Mouse (Mus musculus) midbrain, embryonic 15.5 days (tissue): Measurements from ENCODE around the gene Il4ra. TPM values are rescaled to one million over a fixed set of nuclear protein-coding genes. Genes with fewer than 3 reads are reported as not detected.

Experiments
- ATAC-seq: fragments of 200-750 bp; cut with Nextera tagmentation; replicated peaks from 2 replicates; pipeline ENCODE4 v1.8.0; 2017; ENCODE audit warnings: moderate TSS enrichment
- H3K27ac ChIP-seq: fragments of 300-500 bp; sonication (generic); 2 replicates; pipeline ENCODE4 v1.5.1; 2015; ENCODE audit warnings: mild to moderate bottlenecking, inconsistent platforms
- H3K27me3 ChIP-seq: fragments of 300-500 bp; sonication (generic); replicated peaks from 2 replicates; pipeline ENCODE4 v1.6.1; 2015; ENCODE audit warnings: inconsistent platforms
- H3K36me3 ChIP-seq: fragments of 300-500 bp; sonication (generic); replicated peaks from 2 replicates; pipeline ENCODE4 v1.6.1; 2015; ENCODE audit warnings: inconsistent platforms
- H3K4me1 ChIP-seq: fragments of 300-500 bp; sonication (generic); 2 replicates; pipeline ENCODE4 v1.6.1; 2015; ENCODE audit warnings: inconsistent platforms
- H3K4me2 ChIP-seq: fragments of 300-500 bp; sonication (generic); 2 replicates; pipeline ENCODE4 v1.6.1; 2015; ENCODE audit warnings: inconsistent platforms, mild to moderate bottlenecking, moderate library complexity
- H3K4me3 ChIP-seq: fragments of 300-500 bp; sonication (generic); 2 replicates; pipeline ENCODE4 v1.5.1; 2015; ENCODE audit warnings: mild to moderate bottlenecking, inconsistent platforms
- H3K9ac ChIP-seq: fragments of 300-500 bp; sonication (generic); 2 replicates; pipeline ENCODE4 v1.6.1; 2015; ENCODE audit warnings: mild to moderate bottlenecking, inconsistent platforms
- H3K9me3 ChIP-seq: fragments of 300-500 bp; sonication (generic); 2 replicates; pipeline ENCODE4 v1.6.1; 2016; ENCODE audit warnings: inconsistent platforms
- WGBS: fragments of 180-500 bp; shearing (Covaris S2); methylation state at CpG from one replicate; pipeline ENCODE4 v1.1.7; 2015; ENCODE audit warnings: mixed read lengths; 5-methylcytosine and 5-hydroxymethylcytosine counted together
- polyA plus RNA-seq: library from polyadenylated mRNA; unstranded; fragments of >200 nt; fragmentation: Nextera tagmentation; extraction: Ambion mirVana; gene quantifications from 2 replicates; pipeline ENCODE4 v1.2.1, GENCODE M21; 2015

The Il4ra gene
- polyA plus RNA-seq, 1 experiment from 2014 or later, result 5.4 TPM

DNA sequence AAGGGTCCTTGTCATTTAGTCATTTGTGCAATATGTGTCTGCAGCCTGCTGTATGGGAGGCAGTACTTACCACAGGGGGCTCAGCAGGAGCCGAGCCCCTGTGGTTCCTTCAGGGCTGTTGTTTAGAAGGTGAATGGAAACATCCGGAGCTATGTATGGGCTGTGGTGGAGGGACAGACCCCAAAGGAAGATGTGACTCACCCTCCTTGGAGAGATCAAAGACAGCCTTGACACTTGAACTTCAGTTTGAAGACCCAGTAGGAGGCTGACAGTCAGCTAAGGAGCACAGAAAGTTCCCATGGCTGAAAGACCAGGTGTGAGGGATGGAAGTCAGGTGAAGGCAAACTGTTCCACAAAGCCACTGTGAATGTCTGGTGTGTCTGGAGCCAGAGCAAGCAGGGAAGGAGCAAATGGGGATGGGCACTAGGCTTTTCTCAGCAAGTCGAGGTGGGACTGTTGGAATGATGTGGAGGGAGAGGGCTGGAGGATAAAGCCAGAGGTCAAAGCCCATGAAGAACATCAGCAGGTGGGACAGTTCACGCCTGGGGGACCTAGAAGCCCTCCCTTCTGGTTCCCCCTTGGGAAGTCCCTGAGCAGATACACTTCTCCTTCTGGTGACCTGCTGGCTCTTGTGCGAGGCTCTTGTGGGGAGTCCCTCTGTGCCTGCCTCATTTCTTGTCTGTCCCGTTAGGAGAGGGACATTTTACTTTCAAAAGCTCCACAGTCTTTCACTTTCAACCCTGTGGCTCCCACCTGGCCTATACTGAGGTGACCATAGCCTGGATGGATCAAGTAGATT lies 55.7 kb downstream of the Il4ra start:
- 65% methylated on average over 6 of the region's 6 CpGs for WGBS
- no peak overlapping the region for H3K27ac ChIP-seq
- no peaks in the 10 kb centered on the region for H3K27me3 ChIP-seq
- no peak overlapping the region for H3K4me2 ChIP-seq
- no peaks in the 10 kb centered on the region for H3K4me1 ChIP-seq
- ATAC-seq, result no peak
- no peak overlapping the region for H3K4me3 ChIP-seq
- no peaks in the 10 kb centered on the region for H3K36me3 ChIP-seq
- H3K9me3 ChIP-seq, result no peaks in the 10 kb centered on the region
- H3K9ac ChIP-seq, result no peak overlapping the region

DNA sequence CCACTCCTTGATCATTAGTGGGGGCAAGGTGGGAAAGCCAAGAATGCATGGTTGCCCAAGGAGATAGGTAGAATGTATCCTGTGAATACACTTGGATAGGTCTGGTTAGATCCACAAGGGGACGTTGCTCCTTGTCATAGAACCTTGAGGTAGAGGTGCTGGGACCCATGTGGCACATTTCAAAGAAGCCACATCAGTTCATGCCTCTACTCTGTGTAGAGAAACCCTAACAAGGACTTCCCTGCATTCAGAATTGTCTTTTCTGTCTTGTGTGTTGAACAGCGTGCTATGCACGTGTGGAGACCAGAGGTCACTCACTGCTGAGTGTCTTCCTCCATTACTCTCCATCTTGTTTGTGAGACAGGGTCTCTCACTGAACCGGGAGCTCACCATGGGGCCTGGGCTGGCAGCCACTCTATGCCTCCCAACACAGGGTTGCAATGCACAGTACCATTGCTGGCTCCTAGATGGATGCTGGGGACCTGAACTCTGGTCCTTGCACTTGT lies 56.3 kb downstream of the Il4ra start:
- H3K4me3 ChIP-seq, result no peak overlapping the region
- ATAC-seq, result no peak
- WGBS, result 86% methylated on average over 4 of the region's 4 CpGs
- H3K4me1 ChIP-seq, result no peaks in the 10 kb centered on the region
- no peak overlapping the region for H3K9ac ChIP-seq
- no peaks in the 10 kb centered on the region for H3K27me3 ChIP-seq
- no peaks in the 10 kb centered on the region for H3K9me3 ChIP-seq
- H3K36me3 ChIP-seq, result no peaks in the 10 kb centered on the region
- H3K27ac ChIP-seq, result no peak overlapping the region
- H3K4me2 ChIP-seq, result no peak overlapping the region

DNA sequence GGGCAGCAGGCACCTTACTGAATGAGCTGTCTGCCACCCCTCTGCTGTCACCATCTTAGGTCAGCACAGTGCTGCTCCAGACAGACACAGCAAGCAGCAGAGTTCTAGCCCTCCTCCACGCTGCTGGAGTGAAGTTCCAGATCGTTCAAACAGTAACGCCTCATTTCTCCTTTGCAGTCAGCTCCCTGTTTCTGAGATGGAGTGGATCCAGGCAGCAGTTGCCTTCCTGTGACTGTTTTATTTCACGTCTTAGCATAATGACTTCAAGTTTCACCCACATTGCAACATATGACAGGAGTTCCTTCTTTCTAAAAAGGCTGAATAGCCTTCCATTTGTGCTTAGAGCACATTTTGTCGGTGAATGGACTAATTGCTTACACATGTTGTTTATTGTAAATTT lies 61.7 kb downstream of the Il4ra start:
- no peak overlapping the region for H3K4me3 ChIP-seq
- no peaks in the 10 kb centered on the region for H3K36me3 ChIP-seq
- 89% methylated on average over 5 of the region's 5 CpGs for WGBS
- no peaks in the 10 kb centered on the region for H3K9me3 ChIP-seq
- H3K4me2 ChIP-seq, result no peak overlapping the region
- H3K9ac ChIP-seq, result no peak overlapping the region
- H3K27ac ChIP-seq, result no peak overlapping the region
- no peaks in the 10 kb centered on the region for H3K27me3 ChIP-seq
- no peak for ATAC-seq
- no peaks in the 10 kb centered on the region for H3K4me1 ChIP-seq

- ATAC-seq, result no peak
- 92% methylated on average over 7 of the region's 7 CpGs for WGBS
- H3K27ac ChIP-seq, result no peak overlapping the region
- no peak overlapping the region for H3K9ac ChIP-seq
- H3K4me1 ChIP-seq, result no peaks in the 10 kb centered on the region
- no peaks in the 10 kb centered on the region for H3K36me3 ChIP-seq
- no peak overlapping the region for H3K4me2 ChIP-seq
- no peak overlapping the region for H3K4me3 ChIP-seq
- no peaks in the 10 kb centered on the region for H3K27me3 ChIP-seq
- no peaks in the 10 kb centered on the region for H3K9me3 ChIP-seq
Observed at GRCm38 (mm10) chr7:125615453-125615852, 63.5 kb downstream of the Il4ra start.

DNA sequence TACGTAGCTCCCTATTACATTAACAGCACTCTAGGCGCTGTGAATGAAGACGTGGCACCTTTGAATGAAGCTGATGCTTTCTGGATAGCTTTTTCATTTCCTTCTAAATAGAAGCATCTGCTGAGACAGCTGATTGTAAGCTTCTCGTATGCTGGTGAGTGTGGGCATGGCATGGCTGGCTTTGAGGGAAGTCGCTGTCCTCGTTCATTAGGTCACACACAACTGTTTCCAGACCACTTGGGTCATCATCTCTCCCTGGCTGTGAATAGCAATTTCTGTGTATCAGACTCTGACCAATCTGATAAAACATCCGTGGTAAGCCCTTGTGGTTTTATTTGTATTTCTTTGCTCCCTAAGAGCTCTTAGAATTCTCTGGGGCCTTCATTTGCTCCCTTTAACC lies 66.1 kb downstream of the Il4ra start:
- Histone ChIP-seq H3K9ac (no peak overlapping the region), H3K4me1 (no peaks in the 10 kb centered on the region), H3K4me3 (no peak overlapping the region), H3K27ac (no peak overlapping the region), H3K36me3 (no peaks in the 10 kb centered on the region), H3K27me3 (no peaks in the 10 kb centered on the region), H3K4me2 (no peak overlapping the region), H3K9me3 (no peaks in the 10 kb centered on the region)
- WGBS, result 86% methylated on average over 7 of the region's 7 CpGs
- no peak for ATAC-seq

DNA sequence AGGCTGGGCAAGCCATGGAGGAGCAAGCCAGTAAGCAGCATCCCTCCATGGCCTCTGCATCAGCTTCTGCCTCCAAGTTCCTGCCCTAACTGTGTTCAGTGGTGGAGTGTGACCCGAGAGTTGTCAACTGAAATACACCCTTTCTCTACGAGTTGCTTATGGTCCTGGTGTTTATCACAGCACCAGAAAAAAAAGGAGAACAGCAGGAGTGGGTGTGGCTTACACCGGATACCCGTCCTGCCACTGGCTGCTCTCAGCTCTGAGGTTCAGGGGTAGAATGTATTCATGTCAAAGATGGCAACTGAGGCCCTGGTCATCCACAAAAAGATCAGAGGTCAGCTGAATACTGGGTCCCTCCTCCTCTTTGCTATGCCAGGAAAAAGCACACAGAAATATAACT lies 68.2 kb downstream of the Il4ra start:
- ATAC-seq, result no peak
- 77% methylated on average over 4 of the region's 4 CpGs for WGBS
- no peak overlapping the region for H3K4me3 ChIP-seq
- no peak overlapping the region for H3K4me2 ChIP-seq
- H3K4me1 ChIP-seq, result no peaks in the 10 kb centered on the region
- no peak overlapping the region for H3K9ac ChIP-seq
- no peak overlapping the region for H3K27ac ChIP-seq
- no peaks in the 10 kb centered on the region for H3K27me3 ChIP-seq
- no peaks in the 10 kb centered on the region for H3K9me3 ChIP-seq
- no peaks in the 10 kb centered on the region for H3K36me3 ChIP-seq

DNA sequence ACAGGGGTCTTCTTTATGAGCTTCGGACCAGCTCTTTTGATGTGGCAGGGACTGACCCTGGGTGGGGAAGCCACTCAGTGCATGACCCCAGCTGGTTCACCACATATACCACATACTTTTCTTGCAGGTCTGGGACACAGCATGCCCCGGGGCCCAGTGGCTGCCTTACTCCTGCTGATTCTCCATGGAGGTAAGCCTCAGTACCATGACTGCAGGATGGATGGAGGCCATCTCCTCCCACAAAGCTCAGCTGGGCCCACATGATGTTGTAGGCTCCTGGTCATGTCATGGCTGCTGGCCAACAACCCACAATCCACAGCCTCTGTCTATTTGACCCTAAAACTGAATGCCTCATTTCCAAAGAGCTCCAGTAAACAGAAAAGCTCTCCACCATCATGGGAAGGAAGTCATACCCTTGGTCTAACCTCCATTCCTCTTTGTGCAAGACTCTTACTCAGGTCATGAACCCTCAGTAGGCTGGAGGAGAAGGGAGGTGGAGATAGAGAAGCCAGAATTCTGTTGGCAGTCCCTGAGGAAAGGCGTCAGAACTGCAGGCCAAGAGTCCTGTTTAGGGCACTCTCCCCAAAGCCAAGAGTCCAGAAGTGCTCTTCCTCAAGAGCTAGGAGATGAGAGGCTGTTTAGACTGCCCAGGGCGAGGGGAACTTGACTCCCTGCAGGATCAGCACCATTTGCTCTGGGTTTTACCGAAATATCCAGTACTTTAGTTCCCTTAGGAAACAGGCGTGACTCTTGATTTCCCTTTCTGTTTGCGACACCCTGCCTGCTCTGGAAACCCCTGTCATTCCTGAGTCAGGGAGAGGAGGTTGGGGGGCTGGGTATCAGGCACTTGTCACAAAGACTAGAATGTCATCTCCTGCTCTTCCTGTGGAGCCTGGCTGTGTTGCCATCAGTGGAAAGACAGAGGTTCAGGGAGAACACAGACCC lies 71.1 kb downstream of the Il4ra start:
- no peaks in the 10 kb centered on the region for H3K36me3 ChIP-seq
- 84% methylated on average over 7 of the region's 7 CpGs for WGBS
- H3K27ac ChIP-seq, result no peak overlapping the region
- no peak for ATAC-seq
- H3K4me1 ChIP-seq, result no peaks in the 10 kb centered on the region
- H3K9me3 ChIP-seq, result no peaks in the 10 kb centered on the region
- no peak overlapping the region for H3K4me3 ChIP-seq
- H3K9ac ChIP-seq, result no peak overlapping the region
- no peaks in the 10 kb centered on the region for H3K27me3 ChIP-seq
- no peak overlapping the region for H3K4me2 ChIP-seq

DNA sequence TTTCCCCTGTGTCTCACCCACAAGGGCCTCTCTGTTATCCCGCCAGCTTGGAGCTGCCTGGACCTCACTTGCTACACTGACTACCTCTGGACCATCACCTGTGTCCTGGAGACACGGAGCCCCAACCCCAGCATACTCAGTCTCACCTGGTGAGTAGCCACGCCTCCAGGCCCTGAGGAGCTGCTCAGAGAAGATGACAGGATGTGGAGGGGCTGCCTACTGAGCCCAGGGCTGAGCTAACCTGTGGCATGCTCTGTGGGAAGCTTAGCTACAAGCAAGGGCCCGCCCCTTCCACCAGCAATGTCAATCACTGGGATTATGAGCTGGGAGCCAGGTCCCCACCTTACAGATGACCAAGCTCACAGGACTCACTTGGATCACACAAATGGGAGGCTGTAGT lies 73.3 kb downstream of the Il4ra start:
- Histone ChIP-seq H3K4me1 (no peaks in the 10 kb centered on the region), H3K9ac (no peak overlapping the region), H3K4me3 (no peak overlapping the region), H3K27me3 (no peaks in the 10 kb centered on the region), H3K27ac (no peak overlapping the region), H3K4me2 (no peak overlapping the region), H3K36me3 (no peaks in the 10 kb centered on the region), H3K9me3 (no peaks in the 10 kb centered on the region)
- WGBS, result 72% methylated on average over 4 of the region's 4 CpGs
- no peak for ATAC-seq

DNA sequence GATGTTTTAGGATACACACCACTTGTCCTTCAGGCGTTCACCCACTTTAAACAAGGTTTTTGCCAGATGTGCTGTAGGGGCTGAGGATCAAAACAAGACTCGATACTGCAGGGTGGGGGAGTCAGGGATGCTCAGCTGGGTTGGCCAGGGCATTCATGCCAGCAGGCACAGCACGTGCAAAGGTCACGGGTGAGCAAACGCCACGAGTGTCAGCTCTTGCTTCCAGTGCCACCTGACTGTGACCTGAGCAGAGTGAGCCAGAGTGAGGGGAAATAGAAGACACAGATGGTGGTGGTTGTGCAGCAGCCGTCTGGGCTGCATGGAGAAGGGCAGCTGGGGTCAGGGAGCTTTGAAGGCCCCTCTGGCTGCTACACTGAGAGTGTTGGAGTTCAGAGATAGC lies 73.9 kb downstream of the Il4ra start:
- Histone ChIP-seq H3K9me3 (no peaks in the 10 kb centered on the region), H3K4me2 (no peak overlapping the region), H3K4me3 (no peak overlapping the region), H3K27ac (no peak overlapping the region), H3K36me3 (no peaks in the 10 kb centered on the region), H3K9ac (no peak overlapping the region), H3K27me3 (no peaks in the 10 kb centered on the region), H3K4me1 (no peaks in the 10 kb centered on the region)
- ATAC-seq, result no peak
- WGBS, result 62% methylated on average over 7 of the region's 7 CpGs

Other genes starting within 250 kb of the Il4ra start
- gene Kdm8, start 107.4 kb upstream of the Il4ra start, polyA plus RNA-seq, result 5.1 and 5.2 TPM in 2 replicates
- gene Nsmce1, start 60.5 kb upstream of the Il4ra start, polyA plus RNA-seq, result 88.3 and 92.3 TPM in 2 replicates
- 0.39 and 0.41 TPM in 2 replicates for gene Il21r, start 51.3 kb downstream of the Il4ra start, polyA plus RNA-seq
- gene Gtf3c1, start 155.7 kb downstream of the Il4ra start, polyA plus RNA-seq, result 34.8 and 35.7 TPM in 2 replicates
- 7.4 and 7.7 TPM in 2 replicates for gene D430042O09Rik, start 155.8 kb downstream of the Il4ra start, polyA plus RNA-seq